Mouse (Mus musculus) heart, adult 2 months (tissue): ENCODE measurements around the gene Hbb-bs. TPM values are rescaled to one million over a fixed set of nuclear protein-coding genes. Genes with fewer than 3 reads are reported as not detected.
A peak's percentile ranks its signal among the peaks of the same experiment; 100 is the strongest.

Experiments used
- DNase-seq, 2 experiments: peaks; one replicate each; pipeline ENCODE4 v3.0.0; 2021
- H3K27ac ChIP-seq: fragments of 200-600 bp; 2 replicates; pipeline ENCODE4 v1.8.1; 2022
- H3K27me3 ChIP-seq: fragments of 200-500 bp; 2 replicates; pipeline ENCODE4 v1.6.1; 2012; ENCODE audit warnings: mild to moderate bottlenecking, low read length, inconsistent platforms, mixed read lengths; ENCODE audit not compliant: control insufficient read depth, insufficient read depth
- H3K36me3 ChIP-seq: fragments of 200-500 bp; 2 replicates; pipeline ENCODE4 v1.6.1; 2012; ENCODE audit warnings: low read length, inconsistent platforms; ENCODE audit not compliant: control insufficient read depth, insufficient read depth
- H3K4me1 ChIP-seq: fragments of 200-500 bp; 2 replicates; pipeline ENCODE4 v1.6.1; 2011; ENCODE audit warnings: low read length; ENCODE audit not compliant: control insufficient read depth, insufficient read depth
- H3K4me3 ChIP-seq: fragments of 200-600 bp; 2 replicates; pipeline ENCODE4 v1.8.1; 2022
- H3K79me2 ChIP-seq: fragments of 200-500 bp; replicated peaks from 2 replicates; pipeline ENCODE4 v1.6.1; 2012; ENCODE audit warnings: mild to moderate bottlenecking, inconsistent platforms, low read length, moderate library complexity, mixed read lengths; ENCODE audit not compliant: control insufficient read depth, insufficient read depth
- H3K9ac ChIP-seq: fragments of 200-500 bp; 2 replicates; pipeline ENCODE4 v1.6.1; 2012; ENCODE audit warnings: low read depth, mild to moderate bottlenecking, control low read depth, inconsistent platforms, low read length, mixed read lengths
- CTCF ChIP-seq: fragments of 200-600 bp; IDR thresholded peaks from 2 replicates; pipeline ENCODE4 v1.8.1; 2022; ENCODE audit warnings: antibody characterized with exemption, mild to moderate bottlenecking, moderate library complexity
- EP300 ChIP-seq: fragments of 200-500 bp; IDR thresholded peaks from 2 replicates; pipeline ENCODE4 v1.6.1; 2011; ENCODE audit warnings: low read depth, low read length, control low read depth; ENCODE audit not compliant: insufficient read depth
- POLR2A ChIP-seq: fragments of 200-500 bp; IDR thresholded peaks from 2 replicates; pipeline ENCODE4 v1.6.1; 2011; ENCODE audit warnings: mild to moderate bottlenecking, low read depth, low read length, control low read depth; ENCODE audit not compliant: insufficient read depth
- WGBS: fragments of 180-500 bp; shearing (Covaris S2); methylation state at CpG from one replicate; pipeline ENCODE4 v1.1.7; 2018; 5-methylcytosine and 5-hydroxymethylcytosine counted together
- intact Hi-C: fragments of 180-260 bp; cut with DNase I; formaldehyde crosslinking; loops from one replicate; pipeline ENCODE4 v1.15.1; 2025
- polyA plus RNA-seq: library from polyadenylated mRNA; depleted of rRNA; stranded (reverse); fragments of >200 nt; gene quantifications from 2 replicates; pipeline ENCODE4 v1.2.3, GENCODE M21; 2012
- total RNA-seq, 2 experiments: library from RNA; stranded (reverse); gene quantifications; 2 replicates each; pipeline ENCODE4 v1.2.3; 2021

Hbb-bs gene
- total and polyA plus RNA-seq, 3 experiments = 5,780 to 68,774 (median 41,164) TPM

GRCm38 (mm10) chr7:103861531-103861930 lies 33.6 kb upstream of the Hbb-bs start:
- intact Hi-C loops = no loop called here
- H3K4me1 ChIP-seq = no peaks in the 10 kb centered on the region
- 86% methylated on average over 3 of the region's 3 CpGs for WGBS
- no peaks in the 10 kb centered on the region for H3K79me2 ChIP-seq
- no peak overlapping the region for H3K27ac ChIP-seq
- no peaks in the 10 kb centered on the region for H3K27me3 ChIP-seq
- TF ChIP-seq CTCF (no peak), EP300 (no peak), POLR2A (no peak)
- H3K4me3 ChIP-seq = no peak overlapping the region
- no peak overlapping the region for H3K9ac ChIP-seq
- no peaks in the 10 kb centered on the region for H3K36me3 ChIP-seq
- DNase-seq = no peak

DNA sequence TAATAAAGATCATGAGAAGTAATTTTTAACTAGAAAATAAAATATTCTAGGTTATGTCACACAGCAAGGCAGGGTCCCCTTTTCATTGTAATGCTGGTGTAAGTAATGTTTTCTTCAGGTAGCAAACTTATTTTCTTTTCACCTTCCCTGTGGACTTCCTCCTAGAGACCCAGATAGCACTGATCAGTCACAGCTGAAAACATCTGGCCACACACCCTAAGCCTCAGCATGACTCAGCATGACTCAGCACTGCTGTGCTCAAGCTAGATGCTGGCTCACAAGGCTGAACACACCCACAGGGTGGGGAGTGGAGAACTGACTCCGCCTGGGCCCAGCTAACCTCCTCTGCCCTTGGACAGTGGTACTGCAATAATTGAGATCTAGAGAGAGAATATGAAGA lies 33.0 kb upstream of the Hbb-bs start:
- 31% methylated on average over 1 of the region's 1 CpGs for WGBS
- H3K27ac ChIP-seq = no peak overlapping the region
- DNase-seq = peak; percentile 34 to 35
- no peak overlapping the region for H3K9ac ChIP-seq
- intact Hi-C loops = no loop called here
- H3K36me3 ChIP-seq = no peaks in the 10 kb centered on the region
- H3K4me3 ChIP-seq = no peak overlapping the region
- no peaks in the 10 kb centered on the region for H3K27me3 ChIP-seq
- no peaks in the 10 kb centered on the region for H3K79me2 ChIP-seq
- H3K4me1 ChIP-seq = no peaks in the 10 kb centered on the region
- TF ChIP-seq CTCF (no peak), EP300 (0 out of 2 replicates have a peak, but pooled peaks have one; percentile 23)

GRCm38 (mm10) chr7:103859076-103859475 lies 31.2 kb upstream of the Hbb-bs start:
- Histone ChIP-seq H3K4me1 (no peaks in the 10 kb centered on the region), H3K36me3 (no peaks in the 10 kb centered on the region), H3K79me2 (no peaks in the 10 kb centered on the region), H3K27me3 (no peaks in the 10 kb centered on the region), H3K27ac (no peak overlapping the region), H3K4me3 (no peak overlapping the region), H3K9ac (no peak overlapping the region)
- TF ChIP-seq CTCF (no peak), EP300 (no peak), POLR2A (no peak)
- intact Hi-C loops = no loop called here
- DNase-seq = no peak
- WGBS = 20% methylated on average over 2 of the region's 2 CpGs

DNA sequence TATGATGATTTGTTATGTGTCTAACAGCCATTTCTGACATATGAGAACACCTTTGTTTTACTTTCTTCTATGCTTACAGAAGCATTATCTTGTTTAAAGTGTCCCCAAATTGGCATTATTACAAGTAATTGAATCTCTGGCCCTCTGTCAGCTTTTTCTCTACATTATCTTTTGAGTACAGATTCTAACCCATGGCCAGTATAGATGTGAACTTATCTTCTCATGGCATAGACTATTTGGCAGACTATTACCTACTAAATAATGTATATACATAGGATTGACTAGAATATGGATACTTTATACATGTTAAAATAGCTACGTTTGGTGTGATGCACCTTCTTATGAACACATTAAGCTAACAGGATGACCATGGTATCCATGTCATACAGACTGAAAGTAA lies 26.8 kb upstream of the Hbb-bs start:
- H3K79me2 ChIP-seq = no peaks in the 10 kb centered on the region
- WGBS = 63% methylated on average over 1 of the region's 1 CpGs
- H3K9ac ChIP-seq = no peak overlapping the region
- H3K36me3 ChIP-seq = no peaks in the 10 kb centered on the region
- H3K27me3 ChIP-seq = no peaks in the 10 kb centered on the region
- no peak overlapping the region for H3K27ac ChIP-seq
- H3K4me3 ChIP-seq = no peak overlapping the region
- no peak for DNase-seq
- intact Hi-C loops = no loop called here
- TF ChIP-seq CTCF (no peak), POLR2A (no peak), EP300 (no peak)
- H3K4me1 ChIP-seq = no peaks in the 10 kb centered on the region

DNA sequence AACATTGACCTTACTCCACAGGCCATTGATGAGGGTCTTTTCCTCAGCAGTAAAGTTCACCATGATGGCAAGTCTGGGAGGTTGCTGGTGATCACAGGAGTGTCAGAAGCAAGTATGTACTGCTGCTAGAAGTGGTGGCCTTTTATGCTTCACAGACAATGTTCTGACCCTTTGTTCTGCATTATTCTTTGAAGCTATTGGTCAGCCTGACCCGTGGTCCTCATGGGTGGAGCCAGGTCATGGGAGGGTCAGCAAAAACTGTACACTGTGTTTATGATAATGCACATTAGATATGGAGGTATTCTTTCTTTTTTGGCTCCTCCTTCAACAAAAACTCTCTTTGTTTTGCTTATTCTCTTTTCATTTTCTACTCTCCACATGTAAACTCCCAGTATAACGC lies 25.2 kb upstream of the Hbb-bs start, which contains the start of gene Hbb-y:
Gene Hbb-y, minus strand, starts transcription at position 127 of the 400 bp plus-strand sequence.
- Histone ChIP-seq H3K4me1 (no peaks in the 10 kb centered on the region), H3K27ac (no peak within 1 kb of the TSS), H3K79me2 (no peaks in the 10 kb centered on the region), H3K4me3 (no peak within 1 kb of the TSS), H3K9ac (no peak within 1 kb of the TSS), H3K36me3 (no peaks in the 10 kb centered on the region), H3K27me3 (no peaks in the 10 kb centered on the region)
- 43% methylated on average over 2 of the region's 2 CpGs for WGBS
- TF ChIP-seq EP300 (no peak), POLR2A (no peak), CTCF (no peak)
- no peak for DNase-seq
- intact Hi-C loops = no loop called here

- Histone ChIP-seq H3K79me2 (no peaks in the 10 kb centered on the region), H3K4me3 (no peak overlapping the region), H3K27ac (no peak overlapping the region), H3K36me3 (no peaks in the 10 kb centered on the region), H3K27me3 (no peaks in the 10 kb centered on the region), H3K9ac (no peak overlapping the region), H3K4me1 (no peaks in the 10 kb centered on the region)
- WGBS = 27% methylated on average over 2 of the region's 2 CpGs
- DNase-seq = no peak
- TF ChIP-seq CTCF (no peak), EP300 (no peak), POLR2A (no peak)
- intact Hi-C loops = no loop called here
These were observed 16.8 kb upstream of the Hbb-bs start for GRCm38 (mm10) chr7:103844525-103845325.
